Mouse (Mus musculus): ENCODE data around the gene Cnot4. TPM values are rescaled to one million over a fixed set of nuclear protein-coding genes. Genes with fewer than 3 reads are reported as not detected.

Gene Cnot4
- polyA plus RNA-seq, 1 experiment from 2014 or later: 41.5 TPM

GRCm38 (mm10) chr6:35032704-35033103 lies 100.8 kb downstream of the Cnot4 start:
- H3K9ac ChIP-seq (replicated peaks; ENCODE audit: low read length): no peak overlapping the region
- no peaks in the 10 kb centered on the region for H3K4me1 ChIP-seq (ENCODE audit: control insufficient read depth, insufficient read depth, low read length)
- H3K4me2 ChIP-seq (ENCODE audit: low read depth, low read length): no peak overlapping the region
- whole genome bisulfite sequencing: 84% methylated on average over 2 of the region's 2 CpGs
- H3K36me3 ChIP-seq (replicated peaks; ENCODE audit: control insufficient read depth, insufficient read depth, low read depth, low read length): no peaks in the 10 kb centered on the region
- H3K27ac ChIP-seq (replicated peaks; ENCODE audit: low read depth, low read length): no peak overlapping the region
- no peak overlapping the region for H3K4me3 ChIP-seq (ENCODE audit: low read depth, low read length)
- H3K9me3 ChIP-seq (replicated peaks; ENCODE audit: control insufficient read depth, low read length): no peaks in the 10 kb centered on the region
- no peak for ATAC-seq (replicated peaks; ENCODE audit: insufficient number of reproducible peaks, low FRiP score, low TSS enrichment, low read depth)
- no peaks in the 10 kb centered on the region for H3K27me3 ChIP-seq (ENCODE audit: control insufficient read depth, insufficient read depth, low read length)
- DNase-seq (ENCODE audit: low spot score): no peak

DNA sequence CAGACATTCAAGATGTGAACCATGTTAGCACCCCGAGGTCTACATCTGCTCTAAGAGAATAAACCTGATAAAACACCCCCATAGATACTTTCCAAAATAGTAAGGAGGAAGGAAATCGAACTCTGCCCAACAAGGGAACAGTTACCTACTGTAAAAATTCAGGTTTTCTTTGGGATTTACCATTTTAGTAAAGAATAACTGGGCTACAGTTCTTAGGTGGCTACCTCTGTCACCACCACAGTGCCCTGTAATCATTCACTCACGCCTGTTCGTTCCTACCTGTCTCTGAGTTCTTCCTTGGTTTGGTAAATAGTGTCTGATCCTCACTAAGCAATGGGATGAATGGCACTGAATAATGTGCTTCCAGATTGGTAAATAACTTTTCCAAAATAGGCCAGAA lies 102.7 kb downstream of the Cnot4 start:
- WGBS: 92% methylated on average over 4 of the region's 4 CpGs
- ATAC-seq (replicated peaks; ENCODE audit: insufficient number of reproducible peaks, low FRiP score, low TSS enrichment, low read depth) (no peak), DNase-seq (ENCODE audit: low spot score) (no peak)
- H3K9ac ChIP-seq (replicated peaks; ENCODE audit: low read length): no peak overlapping the region
- H3K27ac ChIP-seq (replicated peaks; ENCODE audit: low read depth, low read length): no peak overlapping the region
- no peak overlapping the region for H3K4me3 ChIP-seq (ENCODE audit: low read depth, low read length)
- no peak overlapping the region for H3K4me2 ChIP-seq (ENCODE audit: low read depth, low read length)
- no peaks in the 10 kb centered on the region for H3K27me3 ChIP-seq (ENCODE audit: control insufficient read depth, insufficient read depth, low read length)
- H3K9me3 ChIP-seq (replicated peaks; ENCODE audit: control insufficient read depth, low read length): no peaks in the 10 kb centered on the region
- H3K36me3 ChIP-seq (replicated peaks; ENCODE audit: control insufficient read depth, insufficient read depth, low read depth, low read length): no peaks in the 10 kb centered on the region
- H3K4me1 ChIP-seq (ENCODE audit: control insufficient read depth, insufficient read depth, low read length): no peaks in the 10 kb centered on the region

GRCm38 (mm10) chr6:35030226-35030625 lies 103.3 kb downstream of the Cnot4 start:
- no peak for ATAC-seq (replicated peaks; ENCODE audit: insufficient number of reproducible peaks, low FRiP score, low TSS enrichment, low read depth)
- Histone ChIP-seq H3K9me3 (replicated peaks; ENCODE audit: control insufficient read depth, low read length) (no peaks in the 10 kb centered on the region), H3K4me3 (ENCODE audit: low read depth, low read length) (no peak overlapping the region), H3K9ac (replicated peaks; ENCODE audit: low read length) (no peak overlapping the region), H3K27ac (replicated peaks; ENCODE audit: low read depth, low read length) (no peak overlapping the region), H3K4me2 (ENCODE audit: low read depth, low read length) (no peak overlapping the region), H3K27me3 (ENCODE audit: control insufficient read depth, insufficient read depth, low read length) (no peaks in the 10 kb centered on the region), H3K36me3 (replicated peaks; ENCODE audit: control insufficient read depth, insufficient read depth, low read depth, low read length) (no peaks in the 10 kb centered on the region), H3K4me1 (ENCODE audit: control insufficient read depth, insufficient read depth, low read length) (no peaks in the 10 kb centered on the region)
- DNase-seq (ENCODE audit: low spot score): no peak
- 86% methylated on average over 6 of the region's 6 CpGs for WGBS

DNA sequence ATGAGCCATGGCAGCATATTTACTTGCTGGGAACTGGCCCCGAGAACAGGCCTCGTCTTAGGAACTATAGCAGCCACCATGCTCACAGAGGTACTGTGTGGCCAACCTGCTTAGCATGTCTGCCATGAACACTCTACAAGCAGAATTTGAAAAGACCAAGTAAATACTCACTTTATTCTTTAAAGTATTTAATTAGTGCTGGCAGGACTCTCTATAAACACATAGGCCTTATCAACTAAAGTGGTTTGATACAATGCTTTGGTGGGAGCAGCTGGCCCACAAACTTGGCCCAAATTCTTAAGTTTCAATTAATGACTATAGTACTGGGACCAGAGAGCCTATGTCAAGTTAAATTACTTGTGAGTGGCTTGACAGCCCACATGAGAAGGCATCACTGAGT lies 105.5 kb downstream of the Cnot4 start:
- DNase-seq (ENCODE audit: low spot score) (no peak), ATAC-seq (replicated peaks; ENCODE audit: insufficient number of reproducible peaks, low FRiP score, low TSS enrichment, low read depth) (no peak)
- Histone ChIP-seq H3K9me3 (replicated peaks; ENCODE audit: control insufficient read depth, low read length) (no peaks in the 10 kb centered on the region), H3K4me2 (ENCODE audit: low read depth, low read length) (no peak overlapping the region), H3K27ac (replicated peaks; ENCODE audit: low read depth, low read length) (no peak overlapping the region), H3K9ac (replicated peaks; ENCODE audit: low read length) (no peak overlapping the region), H3K36me3 (replicated peaks; ENCODE audit: control insufficient read depth, insufficient read depth, low read depth, low read length) (no peaks in the 10 kb centered on the region), H3K4me1 (ENCODE audit: control insufficient read depth, insufficient read depth, low read length) (no peaks in the 10 kb centered on the region), H3K4me3 (ENCODE audit: low read depth, low read length) (no peak overlapping the region), H3K27me3 (ENCODE audit: control insufficient read depth, insufficient read depth, low read length) (no peaks in the 10 kb centered on the region)
- 100% methylated on average over 2 of the region's 2 CpGs for WGBS

- H3K4me3 ChIP-seq (ENCODE audit: low read depth, low read length): no peak overlapping the region
- 68% methylated on average over 6 of the region's 6 CpGs for WGBS
- H3K36me3 ChIP-seq (replicated peaks; ENCODE audit: control insufficient read depth, insufficient read depth, low read depth, low read length): no peaks in the 10 kb centered on the region
- H3K4me2 ChIP-seq (ENCODE audit: low read depth, low read length): no peak overlapping the region
- H3K4me1 ChIP-seq (ENCODE audit: control insufficient read depth, insufficient read depth, low read length): no peaks in the 10 kb centered on the region
- no peaks in the 10 kb centered on the region for H3K27me3 ChIP-seq (ENCODE audit: control insufficient read depth, insufficient read depth, low read length)
- no peak for ATAC-seq (replicated peaks; ENCODE audit: insufficient number of reproducible peaks, low FRiP score, low TSS enrichment, low read depth)
- no peak for DNase-seq (ENCODE audit: low spot score)
- H3K9ac ChIP-seq (replicated peaks; ENCODE audit: low read length): no peak overlapping the region
- no peak overlapping the region for H3K27ac ChIP-seq (replicated peaks; ENCODE audit: low read depth, low read length)
- no peaks in the 10 kb centered on the region for H3K9me3 ChIP-seq (replicated peaks; ENCODE audit: control insufficient read depth, low read length)
Measured at GRCm38 (mm10) chr6:35027257-35027656, 106.3 kb downstream of the Cnot4 start.

- Histone ChIP-seq H3K4me1 (ENCODE audit: control insufficient read depth, insufficient read depth, low read length) (no peaks in the 10 kb centered on the region), H3K27ac (replicated peaks; ENCODE audit: low read depth, low read length) (no peak overlapping the region), H3K4me2 (ENCODE audit: low read depth, low read length) (no peak overlapping the region), H3K9me3 (replicated peaks; ENCODE audit: control insufficient read depth, low read length) (no peaks in the 10 kb centered on the region), H3K9ac (replicated peaks; ENCODE audit: low read length) (no peak overlapping the region), H3K36me3 (replicated peaks; ENCODE audit: control insufficient read depth, insufficient read depth, low read depth, low read length) (no peaks in the 10 kb centered on the region), H3K27me3 (ENCODE audit: control insufficient read depth, insufficient read depth, low read length) (no peaks in the 10 kb centered on the region), H3K4me3 (ENCODE audit: low read depth, low read length) (no peak overlapping the region)
- ATAC-seq (replicated peaks; ENCODE audit: insufficient number of reproducible peaks, low FRiP score, low TSS enrichment, low read depth) (no peak), DNase-seq (ENCODE audit: low spot score) (no peak)
- 92% methylated on average over 5 of the region's 5 CpGs for WGBS
Measured at GRCm38 (mm10) chr6:35016624-35017023, 116.9 kb downstream of the Cnot4 start.

DNA sequence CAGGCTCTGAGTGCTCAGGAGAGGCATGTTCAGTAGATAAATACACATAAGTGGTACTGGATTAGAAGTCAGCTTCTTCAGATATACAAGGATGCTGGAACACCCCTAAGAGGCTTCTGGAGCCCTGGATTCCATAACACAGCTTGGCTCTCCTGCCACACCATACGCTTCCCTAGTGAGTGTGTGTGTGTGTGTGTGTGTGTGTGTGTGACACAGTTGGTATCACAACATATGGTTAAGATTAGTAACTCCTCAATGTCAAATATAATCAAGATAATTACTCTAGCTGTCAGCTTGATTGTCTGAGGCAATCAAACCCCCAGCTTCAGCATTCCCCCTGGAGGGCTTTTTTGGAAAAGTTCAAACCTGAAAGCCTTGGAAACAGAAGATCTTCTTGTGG lies 121.6 kb downstream of the Cnot4 start:
- DNase-seq (ENCODE audit: low spot score): peak; percentile 65

GRCm38 (mm10) chr6:35010705-35011104 lies 122.8 kb downstream of the Cnot4 start:
- Histone ChIP-seq H3K27me3 (ENCODE audit: control insufficient read depth, insufficient read depth, low read length) (no peaks in the 10 kb centered on the region), H3K27ac (replicated peaks; ENCODE audit: low read depth, low read length) (no peak overlapping the region), H3K9me3 (replicated peaks; ENCODE audit: control insufficient read depth, low read length) (no peaks in the 10 kb centered on the region), H3K4me3 (ENCODE audit: low read depth, low read length) (no peak overlapping the region), H3K4me2 (ENCODE audit: low read depth, low read length) (no peak overlapping the region), H3K4me1 (ENCODE audit: control insufficient read depth, insufficient read depth, low read length) (no peaks in the 10 kb centered on the region), H3K36me3 (replicated peaks; ENCODE audit: control insufficient read depth, insufficient read depth, low read depth, low read length) (no peaks in the 10 kb centered on the region), H3K9ac (replicated peaks; ENCODE audit: low read length) (no peak overlapping the region)
- ATAC-seq (replicated peaks; ENCODE audit: insufficient number of reproducible peaks, low FRiP score, low TSS enrichment, low read depth) (no peak), DNase-seq (ENCODE audit: low spot score) (no peak)
- WGBS: 94% methylated on average over 5 of the region's 5 CpGs

More for the DNA sequence above, 121.6 kb downstream of the Cnot4 start:
- no peak overlapping the region for H3K9ac ChIP-seq (replicated peaks; ENCODE audit: low read length)
- H3K4me2 ChIP-seq (ENCODE audit: low read depth, low read length): no peak overlapping the region
- no peaks in the 10 kb centered on the region for H3K9me3 ChIP-seq (replicated peaks; ENCODE audit: control insufficient read depth, low read length)
- H3K4me3 ChIP-seq (ENCODE audit: low read depth, low read length): no peak overlapping the region
- no peak for ATAC-seq (replicated peaks; ENCODE audit: insufficient number of reproducible peaks, low FRiP score, low TSS enrichment, low read depth)
- no peaks in the 10 kb centered on the region for H3K4me1 ChIP-seq (ENCODE audit: control insufficient read depth, insufficient read depth, low read length)
- H3K27me3 ChIP-seq (ENCODE audit: control insufficient read depth, insufficient read depth, low read length): no peaks in the 10 kb centered on the region
- 31% methylated on average over 1 of the region's 1 CpGs for WGBS
- no peak overlapping the region for H3K27ac ChIP-seq (replicated peaks; ENCODE audit: low read depth, low read length)
- H3K36me3 ChIP-seq (replicated peaks; ENCODE audit: control insufficient read depth, insufficient read depth, low read depth, low read length): no peaks in the 10 kb centered on the region

All from embryonic facial prominence, embryonic 11.5 days (tissue).